Mouse (Mus musculus) intestine, embryonic 14.5 days (tissue): Measurements from ENCODE around the gene Krt26. TPM values are rescaled to one million over a fixed set of nuclear protein-coding genes. Genes with fewer than 3 reads are reported as not detected.

ENCODE experiments used
- ATAC-seq: fragments of 200-750 bp; cut with Nextera tagmentation; replicated peaks from 2 replicates; pipeline ENCODE4 v1.8.0; 2017; ENCODE audit warnings: low read depth, moderate number of reproducible peaks, moderate TSS enrichment, moderate library complexity; ENCODE audit not compliant: low FRiP score, low TSS enrichment
- DNase-seq: peaks from one replicate; pipeline ENCODE4 v3.0.0-alpha.2; 2018; ENCODE audit warnings: low spot score
- H3K27ac ChIP-seq: fragments of 300-500 bp; sonication (generic); 2 replicates; pipeline ENCODE4 v1.5.1; 2014; ENCODE audit warnings: low read depth, mild to moderate bottlenecking, control low read depth
- H3K27me3 ChIP-seq: fragments of 300-500 bp; sonication (generic); replicated peaks from 2 replicates; pipeline ENCODE4 v1.6.1; 2014; ENCODE audit warnings: low read length, control low read depth; ENCODE audit not compliant: control insufficient read depth, insufficient read depth
- H3K36me3 ChIP-seq: fragments of 300-500 bp; sonication (generic); 2 replicates; pipeline ENCODE4 v1.6.1; 2014; ENCODE audit warnings: low read length, control low read depth; ENCODE audit not compliant: control insufficient read depth, insufficient read depth
- H3K4me1 ChIP-seq: fragments of 300-500 bp; sonication (generic); replicated peaks from 2 replicates; pipeline ENCODE4 v1.6.1; 2014; ENCODE audit warnings: low read length, control low read depth, mixed read lengths; ENCODE audit not compliant: control insufficient read depth, insufficient read depth
- H3K4me2 ChIP-seq: fragments of 300-500 bp; sonication (generic); 2 replicates; pipeline ENCODE4 v1.6.1; 2014; ENCODE audit warnings: low read length
- H3K4me3 ChIP-seq: fragments of 300-500 bp; sonication (generic); 2 replicates; pipeline ENCODE4 v1.5.1; 2014; ENCODE audit warnings: low read depth, low read length, control low read depth, mixed read lengths
- H3K9ac ChIP-seq: fragments of 300-500 bp; sonication (generic); 2 replicates; pipeline ENCODE4 v1.6.1; 2014; ENCODE audit warnings: mild to moderate bottlenecking, low read length
- H3K9me3 ChIP-seq: fragments of 300-500 bp; sonication (generic); 2 replicates; pipeline ENCODE4 v1.6.1; 2016; ENCODE audit warnings: low read length, control low read depth; ENCODE audit not compliant: control insufficient read depth
- WGBS: fragments of 180-500 bp; shearing (Covaris S2); extraction: QIAGEN DNeasy Blood & Tissue Kit; methylation state at CpG from one replicate; pipeline ENCODE4 v1.1.7; 2014; 5-methylcytosine and 5-hydroxymethylcytosine counted together
- polyA plus RNA-seq: library from polyadenylated mRNA; unstranded; fragments of >200 nt; fragmentation: Nextera tagmentation; extraction: Ambion mirVana; gene quantifications from 2 replicates; pipeline ENCODE4 v1.2.1, GENCODE M21; 2014

The Krt26 gene
- polyA plus RNA-seq: 0.04 and 0.16 TPM in 2 replicates

DNA sequence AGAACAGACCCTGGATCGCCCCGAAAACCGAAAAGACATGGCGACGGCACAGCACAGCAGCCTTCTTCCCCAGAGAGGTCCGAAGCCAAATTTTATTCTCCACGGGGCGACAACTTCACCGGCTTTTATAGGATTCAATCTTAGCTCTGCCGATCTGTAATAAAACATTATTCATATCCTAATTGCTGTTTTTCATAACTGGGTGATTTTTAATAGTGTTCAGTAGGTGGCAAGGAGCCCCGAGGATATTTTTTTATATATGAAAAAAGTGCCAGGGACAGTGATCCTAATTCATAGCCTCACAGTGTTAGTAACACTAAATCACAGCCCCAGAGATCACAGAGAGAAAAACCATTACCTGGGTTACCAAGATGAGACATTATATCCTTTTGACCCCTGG is at the start of gene Krt26:
Gene Krt26, minus strand, starts transcription at position 101 of the 400 bp plus-strand sequence.
- Histone ChIP-seq H3K9ac (no peak within 1 kb of the TSS), H3K4me2 (no peak within 1 kb of the TSS), H3K4me3 (no peak within 1 kb of the TSS), H3K27me3 (no peaks in the 10 kb centered on the region), H3K36me3 (no peaks in the 10 kb centered on the region), H3K9me3 (no peaks in the 10 kb centered on the region), H3K4me1 (no peaks in the 10 kb centered on the region), H3K27ac (no peak within 1 kb of the TSS)
- no peak for ATAC-seq
- 94% methylated on average over 11 of the region's 11 CpGs for WGBS
- no peak for DNase-seq

DNA sequence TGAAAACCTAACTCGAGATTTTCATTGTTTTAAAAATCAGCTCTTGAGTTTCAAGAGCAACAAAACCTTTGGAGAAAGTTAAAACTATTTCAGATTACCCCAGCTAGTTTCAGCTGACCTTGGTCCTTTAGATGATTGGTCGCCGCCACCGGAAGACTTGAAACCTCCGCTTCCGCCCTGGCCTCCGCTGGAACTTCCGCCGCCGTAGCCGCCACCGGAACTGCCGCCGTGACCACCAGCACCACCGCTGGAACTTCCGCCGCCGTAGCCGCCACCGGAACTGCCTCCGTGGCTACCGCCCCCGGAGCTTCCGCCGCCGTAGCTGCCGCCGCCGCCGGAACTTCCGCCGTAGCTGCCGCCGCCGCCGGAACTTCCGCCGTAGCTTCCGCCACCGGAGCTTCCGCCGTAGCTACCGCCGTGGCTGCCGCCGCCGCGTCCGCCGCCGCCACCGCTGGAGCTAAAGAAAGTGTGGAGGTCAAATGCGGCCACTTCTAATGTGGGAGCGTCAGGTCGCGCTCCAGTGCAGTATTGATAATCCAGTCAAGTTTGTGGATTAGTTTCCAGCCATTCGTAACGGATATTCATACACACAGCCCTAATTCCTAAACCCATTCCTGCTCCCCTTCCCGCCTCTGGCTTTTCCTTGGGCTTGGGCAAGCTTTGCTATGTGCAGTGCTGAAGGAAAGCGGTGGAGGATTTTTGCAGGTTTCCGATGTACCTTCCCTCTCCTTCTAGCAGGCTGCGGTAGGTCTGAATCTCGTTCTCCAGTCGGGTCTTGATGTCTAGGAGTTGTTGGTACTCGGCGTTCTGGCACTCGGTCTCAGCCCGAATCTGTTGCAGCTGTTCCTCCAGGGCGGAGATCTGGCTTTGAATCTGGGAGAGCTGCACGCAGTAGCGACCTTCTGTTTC is 48.3 kb upstream of the Krt26 start:
- Histone ChIP-seq H3K4me2 (peak overlapping the region; percentile 86), H3K4me1 (peaks cover 5% of the 10 kb centered on the region; the same call in 1 of the 2 replicates), H3K9me3 (no peaks in the 10 kb centered on the region), H3K36me3 (no peaks in the 10 kb centered on the region), H3K9ac (peak overlapping the region; percentile 69), H3K4me3 (peak overlapping the region; percentile 62), H3K27me3 (no peaks in the 10 kb centered on the region), H3K27ac (peak overlapping the region; percentile 99)
- peak; percentile 90 for DNase-seq
- 1% methylated on average over 71 of the region's 71 CpGs for WGBS
- peak; percentile 77; the same call in 1 of the 2 replicates for ATAC-seq

DNA sequence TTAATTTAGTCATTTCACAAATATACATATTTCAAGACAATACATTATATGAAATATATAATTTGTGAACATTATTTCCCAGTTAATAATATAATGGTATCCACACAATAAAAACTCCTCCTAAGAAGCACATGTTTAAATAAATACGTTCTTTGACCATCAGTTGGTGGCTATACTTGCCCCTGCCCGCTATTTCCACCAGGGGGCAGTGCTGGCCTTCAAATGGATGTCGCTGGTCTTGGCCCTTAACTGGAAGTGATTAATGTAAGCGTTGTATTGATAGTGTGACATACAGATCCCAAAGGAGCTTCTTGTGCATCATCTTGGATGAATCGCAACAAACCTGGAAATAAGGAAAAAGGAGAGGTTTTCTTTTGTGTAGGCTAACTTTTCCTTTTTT is 41.8 kb upstream of the Krt26 start:
- no peaks in the 10 kb centered on the region for H3K4me1 ChIP-seq
- H3K9ac ChIP-seq: no peak overlapping the region
- 20% methylated on average over 5 of the region's 5 CpGs for WGBS
- no peak overlapping the region for H3K4me2 ChIP-seq
- ATAC-seq: peak; percentile 36; the same call in 1 of the 2 replicates
- H3K27me3 ChIP-seq: no peaks in the 10 kb centered on the region
- H3K9me3 ChIP-seq: no peaks in the 10 kb centered on the region
- H3K27ac ChIP-seq: no peak overlapping the region
- no peak overlapping the region for H3K4me3 ChIP-seq
- H3K36me3 ChIP-seq: no peaks in the 10 kb centered on the region
- DNase-seq: peak; percentile 84

DNA sequence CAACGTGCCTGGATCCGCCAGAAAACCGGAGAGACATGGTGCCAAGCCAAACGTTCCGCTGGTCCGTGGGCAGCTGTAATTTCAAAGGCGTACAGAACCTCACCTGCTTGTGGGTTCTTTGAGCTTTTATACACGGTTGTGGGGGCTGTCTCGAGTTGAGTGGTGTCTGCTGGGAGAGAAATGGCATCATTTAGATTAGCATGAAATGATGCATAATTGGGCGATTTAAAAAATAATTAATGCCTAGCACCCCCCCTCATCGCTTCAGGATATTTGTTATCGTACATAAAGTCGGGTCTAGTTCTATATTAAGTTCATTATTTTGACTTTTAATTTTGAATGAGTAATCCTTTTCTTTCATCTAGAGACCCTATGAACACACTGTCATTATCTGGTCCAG is 37.0 kb upstream of the Krt26 start, which contains the start of gene Krt28:
Gene Krt28, minus strand, starts transcription at position 101 of the 400 bp plus-strand sequence.
- no peak for ATAC-seq
- 85% methylated on average over 13 of the region's 13 CpGs for WGBS
- no peak within 1 kb of the TSS for H3K27ac ChIP-seq

DNA sequence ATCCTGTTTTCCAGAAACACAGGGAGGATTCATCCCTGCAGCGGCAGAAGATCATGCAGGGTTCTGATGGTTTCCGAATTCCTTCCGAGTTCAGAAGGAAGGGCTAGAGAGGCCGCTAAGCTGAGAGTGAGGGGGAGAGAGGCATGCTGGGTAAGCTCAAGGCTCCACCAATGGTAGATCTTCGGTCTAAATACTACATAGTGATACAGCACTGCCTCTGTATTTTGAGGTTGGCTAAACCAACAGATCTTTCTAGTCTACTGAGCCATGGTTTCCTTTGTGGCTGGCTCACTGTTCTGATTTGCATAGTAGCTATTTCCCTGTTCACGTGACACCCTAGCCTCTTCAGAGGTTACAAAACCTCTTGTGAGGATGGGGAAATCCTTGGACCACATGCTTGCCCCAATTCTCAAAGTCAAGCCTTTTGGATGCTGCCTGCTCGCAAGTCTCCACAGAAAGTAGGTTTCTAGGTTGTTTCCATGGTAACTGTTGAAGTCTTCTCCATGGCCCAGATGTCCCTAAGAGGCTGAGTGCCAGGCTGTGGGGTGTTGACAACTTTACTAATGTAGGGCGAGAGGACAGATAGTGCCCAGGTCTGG is 32.2 kb upstream of the Krt26 start:
- WGBS: 85% methylated on average over 8 of the region's 8 CpGs
- no peaks in the 10 kb centered on the region for H3K9me3 ChIP-seq
- H3K4me3 ChIP-seq: no peak overlapping the region
- no peak overlapping the region for H3K27ac ChIP-seq
- DNase-seq: no peak
- H3K9ac ChIP-seq: no peak overlapping the region
- H3K4me2 ChIP-seq: no peak overlapping the region
- no peaks in the 10 kb centered on the region for H3K27me3 ChIP-seq
- no peak for ATAC-seq
- H3K36me3 ChIP-seq: no peaks in the 10 kb centered on the region
- no peaks in the 10 kb centered on the region for H3K4me1 ChIP-seq

More for the DNA sequence above, 37.0 kb upstream of the Krt26 start, which contains the start of gene Krt28:
- H3K27me3 ChIP-seq: no peaks in the 10 kb centered on the region
- DNase-seq: no peak
- H3K4me2 ChIP-seq: no peak within 1 kb of the TSS
- H3K9ac ChIP-seq: no peak within 1 kb of the TSS
- no peaks in the 10 kb centered on the region for H3K9me3 ChIP-seq
- no peak within 1 kb of the TSS for H3K4me3 ChIP-seq
- H3K36me3 ChIP-seq: no peaks in the 10 kb centered on the region
- no peaks in the 10 kb centered on the region for H3K4me1 ChIP-seq

DNA sequence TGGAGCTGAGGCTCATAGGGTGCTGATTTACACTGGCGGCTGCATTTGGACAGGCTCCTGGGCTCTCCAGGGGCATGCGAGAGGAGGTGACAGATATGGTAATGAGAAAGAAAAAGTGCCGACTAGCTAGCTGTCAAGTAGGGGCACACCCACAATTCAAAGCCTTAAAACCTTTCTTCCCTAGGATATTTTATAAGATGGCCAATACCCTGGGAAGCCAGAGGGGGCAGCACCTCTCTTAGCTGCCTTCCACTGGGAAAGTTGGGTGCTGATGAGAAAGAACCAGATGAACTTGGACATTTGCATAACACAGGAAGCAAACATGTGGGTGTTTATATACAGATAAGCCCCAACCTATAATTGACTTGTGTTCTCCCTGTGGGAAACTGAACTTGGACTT is 31.5 kb upstream of the Krt26 start:
- H3K36me3 ChIP-seq: no peaks in the 10 kb centered on the region
- no peak for ATAC-seq
- H3K4me1 ChIP-seq: no peaks in the 10 kb centered on the region
- 9% methylated on average over 3 of the region's 3 CpGs for WGBS
- no peak overlapping the region for H3K9ac ChIP-seq
- H3K9me3 ChIP-seq: no peaks in the 10 kb centered on the region
- H3K27me3 ChIP-seq: no peaks in the 10 kb centered on the region
- no peak overlapping the region for H3K4me2 ChIP-seq
- no peak overlapping the region for H3K4me3 ChIP-seq
- DNase-seq: no peak
- H3K27ac ChIP-seq: no peak overlapping the region

DNA sequence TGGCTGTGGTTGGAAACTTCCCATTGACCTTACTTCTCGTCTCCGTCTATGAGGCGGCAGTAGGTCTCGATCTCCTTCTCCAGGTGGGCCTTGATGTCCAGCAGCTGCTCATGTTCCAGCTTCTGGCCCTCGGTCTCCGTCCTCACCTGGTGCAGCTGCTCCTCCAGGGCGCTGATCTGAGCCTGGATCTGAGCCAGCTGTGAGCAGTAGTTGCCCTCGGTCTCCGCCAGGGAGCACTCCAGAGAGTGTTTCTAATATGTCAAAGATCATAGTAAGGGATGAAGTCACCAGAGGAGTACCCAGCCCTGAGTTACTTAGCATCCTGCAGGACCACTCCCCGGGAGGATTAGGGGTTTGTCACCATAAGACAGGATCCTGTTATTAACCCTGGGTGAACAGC is 29.0 kb upstream of the Krt26 start:
- no peak for ATAC-seq
- no peaks in the 10 kb centered on the region for H3K27me3 ChIP-seq

DNA sequence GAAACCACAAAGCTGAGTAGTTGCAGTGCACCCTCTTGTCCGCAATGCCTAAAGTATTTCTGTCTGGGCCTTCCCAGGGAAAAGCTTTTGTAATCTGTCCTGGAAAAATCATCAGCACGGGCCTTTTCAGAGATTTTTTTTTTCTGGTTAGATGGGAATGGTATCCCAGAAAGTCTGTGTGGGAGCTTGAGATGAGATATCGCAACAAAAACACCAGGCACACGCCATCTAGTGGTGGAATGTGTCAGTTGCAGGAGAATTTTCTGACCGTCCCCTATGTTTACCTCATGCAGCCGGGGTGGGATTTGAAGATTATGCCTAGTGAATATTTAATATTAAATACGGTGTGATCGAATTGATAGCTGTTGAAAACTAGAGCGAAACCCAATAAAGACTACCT is 26.6 kb upstream of the Krt26 start:
- no peak for ATAC-seq
- DNase-seq: peak; percentile 55
- H3K27ac ChIP-seq: no peak overlapping the region
- no peaks in the 10 kb centered on the region for H3K9me3 ChIP-seq
- H3K4me3 ChIP-seq: no peak overlapping the region
- H3K36me3 ChIP-seq: no peaks in the 10 kb centered on the region
- H3K4me2 ChIP-seq: no peak overlapping the region
- no peaks in the 10 kb centered on the region for H3K4me1 ChIP-seq
- H3K27me3 ChIP-seq: no peaks in the 10 kb centered on the region
- WGBS: 23% methylated on average over 9 of the region's 9 CpGs
- H3K9ac ChIP-seq: no peak overlapping the region

More for the DNA sequence above, 29.0 kb upstream of the Krt26 start:
- Histone ChIP-seq H3K36me3 (no peaks in the 10 kb centered on the region), H3K9me3 (no peaks in the 10 kb centered on the region), H3K9ac (no peak overlapping the region), H3K4me1 (no peaks in the 10 kb centered on the region), H3K4me2 (no peak overlapping the region), H3K27ac (no peak overlapping the region), H3K4me3 (no peak overlapping the region)
- WGBS: 30% methylated on average over 10 of the region's 10 CpGs
- DNase-seq: no peak
